Mouse (Mus musculus) midbrain, embryonic 12.5 days (tissue): ENCODE results near the gene Cnnm4. TPM values are rescaled to one million over a fixed set of nuclear protein-coding genes. Genes with fewer than 3 reads are reported as not detected.

ENCODE experiments used
- ATAC-seq: fragments of 200-750 bp; cut with Nextera tagmentation; 2 replicates; pipeline ENCODE4 v1.8.0; 2017; ENCODE audit warnings: low read depth, moderate TSS enrichment, moderate library complexity; ENCODE audit not compliant: low FRiP score
- H3K27ac ChIP-seq: fragments of 300-500 bp; sonication (generic); replicated peaks from 2 replicates; pipeline ENCODE4 v1.5.1; 2016; ENCODE audit warnings: mild to moderate bottlenecking
- H3K27me3 ChIP-seq: fragments of 300-500 bp; sonication (generic); 2 replicates; pipeline ENCODE4 v1.6.1; 2016; ENCODE audit warnings: mild to moderate bottlenecking
- H3K36me3 ChIP-seq: fragments of 300-500 bp; sonication (generic); 2 replicates; pipeline ENCODE4 v1.6.1; 2016
- H3K4me1 ChIP-seq: fragments of 300-500 bp; sonication (generic); 2 replicates; pipeline ENCODE4 v1.6.1; 2016
- H3K4me2 ChIP-seq: fragments of 300-500 bp; sonication (generic); replicated peaks from 2 replicates; pipeline ENCODE4 v1.6.1; 2016; ENCODE audit warnings: mild to moderate bottlenecking, moderate library complexity
- H3K4me3 ChIP-seq: fragments of 300-500 bp; sonication (generic); 2 replicates; pipeline ENCODE4 v1.5.1; 2016; ENCODE audit warnings: mild to moderate bottlenecking
- H3K9ac ChIP-seq: fragments of 300-500 bp; sonication (generic); replicated peaks from 2 replicates; pipeline ENCODE4 v1.6.1; 2016; ENCODE audit warnings: mild to moderate bottlenecking, moderate library complexity
- H3K9me3 ChIP-seq: fragments of 300-500 bp; sonication (generic); 2 replicates; pipeline ENCODE4 v1.6.1; 2016; ENCODE audit warnings: mild to moderate bottlenecking
- WGBS: fragments of 180-500 bp; shearing (Covaris S2); methylation state at CpG from one replicate; pipeline ENCODE4 v1.1.7; 2016; 5-methylcytosine and 5-hydroxymethylcytosine counted together
- polyA plus RNA-seq: library from polyadenylated mRNA; unstranded; fragments of >200 nt; fragmentation: Nextera tagmentation; extraction: Ambion mirVana; gene quantifications from 2 replicates; pipeline ENCODE4 v1.2.1, GENCODE M21; 2016

Gene Cnnm4
- polyA plus RNA-seq, 1 experiment from 2014 or later = 10.2 TPM

DNA sequence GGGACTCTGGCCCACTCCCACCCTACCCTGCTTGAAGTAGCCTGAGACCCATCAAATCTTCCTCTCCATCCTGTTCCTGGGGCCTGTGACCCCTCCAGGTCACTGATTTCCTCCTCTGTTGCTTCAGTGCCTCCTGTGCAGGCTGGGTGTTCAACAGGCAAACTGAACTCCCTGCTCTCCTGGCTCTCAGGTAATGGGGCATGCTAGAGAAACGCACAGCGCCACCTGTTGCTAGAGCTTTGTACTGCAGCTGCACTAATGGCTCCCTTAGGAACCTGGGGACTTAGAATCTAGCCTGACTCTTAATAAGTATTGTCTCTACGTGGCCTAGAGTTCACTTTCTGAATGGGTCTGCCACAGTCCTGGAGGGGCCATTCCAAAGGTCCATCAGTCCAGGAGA lies 29.8 kb downstream of the Cnnm4 start:
- Histone ChIP-seq H3K27ac (no peak overlapping the region), H3K9me3 (no peaks in the 10 kb centered on the region), H3K9ac (no peak overlapping the region), H3K4me3 (no peak overlapping the region), H3K36me3 (peaks cover 17% of the 10 kb centered on the region; the same call in 1 of the 2 replicates), H3K27me3 (no peaks in the 10 kb centered on the region), H3K4me2 (no peak overlapping the region), H3K4me1 (no peaks in the 10 kb centered on the region)
- no peak for ATAC-seq
- WGBS = 1% methylated on average over 3 of the region's 3 CpGs

DNA sequence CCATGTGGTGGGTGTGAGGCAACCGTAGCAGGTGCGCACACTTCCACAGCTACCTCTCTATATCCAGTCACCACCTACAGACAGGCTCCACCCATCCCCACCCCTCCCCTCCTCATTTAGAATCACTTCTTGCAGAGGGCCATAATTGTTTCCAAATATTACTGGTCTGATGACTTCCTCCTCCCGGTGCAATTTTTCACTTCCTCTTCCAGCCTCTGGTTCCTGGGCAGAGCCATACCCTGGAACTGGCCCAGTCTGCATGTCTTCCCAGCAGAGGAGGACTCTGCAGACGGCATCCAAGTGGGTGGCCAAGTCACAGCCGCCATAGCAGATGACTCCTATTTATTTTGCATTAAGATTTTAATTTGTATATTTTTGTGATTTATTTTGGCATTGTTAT lies 36.8 kb downstream of the Cnnm4 start:
- Histone ChIP-seq H3K27ac (no peak overlapping the region), H3K4me3 (no peak overlapping the region)
- WGBS = 90% methylated on average over 5 of the region's 5 CpGs

DNA sequence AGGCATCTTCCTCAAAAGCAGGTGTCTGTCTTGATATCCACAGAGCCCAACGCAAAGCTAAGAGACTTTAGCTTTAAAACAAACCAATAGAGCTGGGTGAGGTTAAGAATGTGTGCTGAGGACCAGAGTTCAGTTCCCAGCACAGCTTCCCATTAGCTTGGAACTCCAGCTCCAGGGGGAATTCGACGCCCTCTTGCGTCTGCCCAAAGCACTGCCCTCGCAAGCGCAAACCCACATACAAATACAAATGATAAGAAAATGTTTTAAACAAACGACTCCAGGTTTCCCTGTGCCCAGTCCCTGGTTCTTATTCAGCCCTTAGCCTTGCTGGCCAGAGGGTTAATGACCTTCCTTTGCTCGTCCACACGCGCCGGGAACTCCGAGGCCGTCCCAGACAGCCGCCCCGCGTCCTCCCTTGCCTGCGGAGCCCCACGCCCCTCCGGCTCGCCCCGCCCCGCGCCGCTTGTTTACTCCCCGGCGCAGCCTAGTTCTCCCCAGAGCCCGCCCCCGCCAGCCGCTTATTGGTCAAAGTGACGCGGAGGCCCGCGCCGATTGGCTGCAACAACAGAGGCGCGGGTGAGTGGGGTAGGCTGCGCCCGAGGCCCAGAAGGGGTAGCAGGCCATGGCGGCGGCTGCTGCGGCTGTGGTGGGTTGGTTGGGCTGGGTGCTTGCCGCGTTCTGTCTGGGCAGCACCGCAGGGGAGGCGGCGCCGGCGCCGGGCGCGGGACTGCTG lies 40.0 kb downstream of the Cnnm4 start, which contains the start of gene Cnnm3:
TSS of gene Cnnm3 (plus strand) at position 579 of the 733 bp plus-strand sequence.
- Histone ChIP-seq H3K27ac (peak within 1 kb of the TSS; percentile 99), H3K9ac (peak within 1 kb of the TSS; percentile 92), H3K4me3 (peak within 1 kb of the TSS; percentile 96), H3K9me3 (peaks cover 3% of the 10 kb centered on the region; the same call in 1 of the 2 replicates), H3K4me2 (peak within 1 kb of the TSS; percentile 92), H3K4me1 (peaks cover 33% of the 10 kb centered on the region), H3K36me3 (peaks cover 15% of the 10 kb centered on the region), H3K27me3 (no peaks in the 10 kb centered on the region)
- 2% methylated on average over 50 of the region's 51 CpGs for WGBS
- ATAC-seq = peak; percentile 98

More for the DNA sequence above, 36.8 kb downstream of the Cnnm4 start:
- Histone ChIP-seq H3K27me3 (no peaks in the 10 kb centered on the region), H3K9ac (no peak overlapping the region), H3K4me2 (no peak overlapping the region), H3K36me3 (peaks cover 13% of the 10 kb centered on the region; the same call in 1 of the 2 replicates), H3K4me1 (peaks cover 6% of the 10 kb centered on the region), H3K9me3 (peaks cover 3% of the 10 kb centered on the region; the same call in 1 of the 2 replicates)
- ATAC-seq = no peak

DNA sequence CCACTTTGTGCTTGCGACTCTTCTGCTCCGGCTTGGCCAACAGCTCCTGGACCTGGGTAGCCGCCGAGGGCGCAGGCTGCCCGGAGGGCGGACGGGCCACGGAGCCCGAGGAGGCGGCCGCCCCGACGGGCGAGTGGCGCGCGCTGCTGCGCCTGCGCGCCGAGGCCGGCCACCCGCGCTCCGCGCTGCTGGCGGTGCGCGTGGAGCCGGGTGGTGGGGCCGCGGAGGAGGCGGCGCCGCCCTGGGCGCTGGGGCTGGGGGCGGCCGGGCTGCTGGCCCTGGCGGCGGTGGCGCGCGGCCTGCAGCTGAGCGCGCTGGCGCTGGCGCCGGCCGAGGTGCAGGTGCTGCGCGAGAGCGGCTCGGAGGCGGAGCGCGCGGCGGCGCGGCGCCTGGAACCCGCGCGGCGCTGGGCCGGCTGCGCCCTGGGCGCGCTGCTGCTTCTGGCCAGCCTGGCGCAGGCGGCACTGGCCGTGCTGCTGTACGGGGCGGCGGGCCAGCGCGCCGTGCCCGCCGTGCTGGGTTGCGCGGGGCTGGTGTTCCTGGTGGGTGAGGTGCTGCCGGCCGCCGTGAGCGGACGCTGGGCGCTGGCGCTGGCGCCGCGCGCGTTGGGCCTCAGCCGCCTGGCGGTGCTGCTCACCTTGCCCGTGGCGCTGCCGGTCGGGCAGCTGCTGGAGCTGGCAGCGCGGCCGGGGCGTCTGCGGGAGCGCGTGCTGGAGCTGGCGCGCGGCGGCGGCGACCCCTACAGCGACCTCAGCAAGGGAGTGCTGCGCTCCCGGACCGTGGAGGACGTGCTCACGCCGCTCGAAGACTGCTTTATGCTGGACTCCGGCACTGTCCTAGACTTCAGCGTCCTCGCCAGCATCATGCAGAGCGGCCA lies 40.9 kb downstream of the Cnnm4 start:
- WGBS = under 1% methylated on average over 70 of the region's 126 CpGs
- ATAC-seq = peak; percentile 75
- Histone ChIP-seq H3K9ac (peak overlapping the region; percentile 92), H3K27ac (peak overlapping the region; percentile 99), H3K27me3 (no peaks in the 10 kb centered on the region), H3K36me3 (peaks cover 17% of the 10 kb centered on the region), H3K4me3 (peak overlapping the region; percentile 96), H3K4me1 (peaks cover 33% of the 10 kb centered on the region), H3K4me2 (peak overlapping the region; percentile 92), H3K9me3 (peaks cover 3% of the 10 kb centered on the region; the same call in 1 of the 2 replicates)

DNA sequence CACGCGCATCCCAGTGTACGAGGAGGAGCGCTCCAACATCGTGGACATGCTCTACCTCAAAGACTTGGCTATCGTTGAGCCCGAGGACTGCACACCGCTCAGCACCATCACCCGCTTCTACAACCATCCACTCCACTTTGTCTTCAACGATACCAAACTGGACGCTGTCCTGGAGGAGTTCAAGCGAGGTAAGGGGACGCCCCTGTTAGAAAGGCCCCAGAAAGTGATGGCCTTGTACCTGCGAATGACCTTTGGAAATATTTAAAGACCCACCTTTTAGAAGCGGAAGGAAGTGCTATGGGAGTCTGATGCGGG lies 41.5 kb downstream of the Cnnm4 start:
- 2% methylated on average over 16 of the region's 16 CpGs for WGBS
- H3K36me3 ChIP-seq = peaks cover 16% of the 10 kb centered on the region; the same call in 1 of the 2 replicates

DNA sequence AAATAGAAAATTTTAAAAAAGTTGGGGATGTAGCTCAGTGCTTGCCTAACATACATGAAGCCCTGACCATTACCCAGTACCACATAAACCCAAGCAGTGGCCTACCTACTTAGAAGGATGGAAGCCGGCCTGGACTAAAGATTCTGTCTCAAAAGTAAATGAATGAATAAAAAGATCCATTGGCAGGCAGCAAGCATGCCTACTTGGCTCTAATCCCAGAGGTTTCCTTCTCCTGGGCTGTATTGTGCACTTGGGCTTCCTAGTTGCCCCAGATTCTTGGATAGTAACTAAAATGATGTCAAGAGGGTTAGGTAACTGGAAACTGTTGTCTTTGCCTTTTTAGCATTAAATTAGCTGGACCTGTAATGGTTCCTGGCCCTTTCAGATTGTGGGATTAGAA lies 41.9 kb downstream of the Cnnm4 start:
- no peak for ATAC-seq
- H3K36me3 ChIP-seq = peaks cover 16% of the 10 kb centered on the region; the same call in 1 of the 2 replicates
- H3K4me3 ChIP-seq = peak overlapping the region; percentile 96
- 0% methylated on average over 1 of the region's 1 CpGs for WGBS
- peaks cover 33% of the 10 kb centered on the region for H3K4me1 ChIP-seq
- H3K4me2 ChIP-seq = peak overlapping the region; percentile 92
- H3K9me3 ChIP-seq = peaks cover 3% of the 10 kb centered on the region; the same call in 1 of the 2 replicates
- H3K9ac ChIP-seq = peak overlapping the region; percentile 92; the same call in 1 of the 2 replicates
- H3K27ac ChIP-seq = 0 out of 2 replicates have a peak overlapping the region, but pooled peaks have one; percentile 99
- no peaks in the 10 kb centered on the region for H3K27me3 ChIP-seq

More for the DNA sequence above, 41.5 kb downstream of the Cnnm4 start:
- H3K4me3 ChIP-seq = peak overlapping the region; percentile 96
- H3K4me1 ChIP-seq = peaks cover 33% of the 10 kb centered on the region
- peaks cover 3% of the 10 kb centered on the region; the same call in 1 of the 2 replicates for H3K9me3 ChIP-seq
- H3K27ac ChIP-seq = peak overlapping the region; percentile 99
- ATAC-seq = no peak
- H3K4me2 ChIP-seq = peak overlapping the region; percentile 92
- no peaks in the 10 kb centered on the region for H3K27me3 ChIP-seq
- H3K9ac ChIP-seq = peak overlapping the region; percentile 92

DNA sequence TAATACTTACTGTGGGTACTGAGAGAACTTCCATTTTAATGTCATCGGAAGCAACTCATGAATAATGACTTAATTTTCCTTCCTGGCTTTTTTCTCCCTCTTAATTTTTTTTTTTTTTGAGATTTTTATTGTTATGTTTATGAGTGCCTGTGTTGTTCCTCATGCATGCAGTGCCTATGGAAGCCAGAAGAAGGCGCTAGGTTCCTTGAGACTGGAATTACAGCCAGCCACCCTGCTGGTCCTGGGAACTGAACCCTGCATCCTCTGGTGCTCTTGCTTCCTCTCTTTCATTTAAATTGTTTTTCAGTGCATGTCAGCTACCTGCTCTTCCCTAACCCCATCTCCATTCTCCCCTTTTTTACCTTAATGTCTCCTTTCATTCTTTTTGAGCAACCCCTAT lies 42.3 kb downstream of the Cnnm4 start:
- Histone ChIP-seq H3K9ac (peak overlapping the region; percentile 92; the same call in 1 of the 2 replicates), H3K4me2 (peak overlapping the region; percentile 92), H3K27ac (no peak overlapping the region), H3K4me1 (peaks cover 33% of the 10 kb centered on the region), H3K9me3 (peaks cover 3% of the 10 kb centered on the region; the same call in 1 of the 2 replicates), H3K36me3 (peaks cover 18% of the 10 kb centered on the region), H3K4me3 (peak overlapping the region; percentile 96), H3K27me3 (no peaks in the 10 kb centered on the region)
- ATAC-seq = no peak
- 38% methylated on average over 2 of the region's 2 CpGs for WGBS

DNA sequence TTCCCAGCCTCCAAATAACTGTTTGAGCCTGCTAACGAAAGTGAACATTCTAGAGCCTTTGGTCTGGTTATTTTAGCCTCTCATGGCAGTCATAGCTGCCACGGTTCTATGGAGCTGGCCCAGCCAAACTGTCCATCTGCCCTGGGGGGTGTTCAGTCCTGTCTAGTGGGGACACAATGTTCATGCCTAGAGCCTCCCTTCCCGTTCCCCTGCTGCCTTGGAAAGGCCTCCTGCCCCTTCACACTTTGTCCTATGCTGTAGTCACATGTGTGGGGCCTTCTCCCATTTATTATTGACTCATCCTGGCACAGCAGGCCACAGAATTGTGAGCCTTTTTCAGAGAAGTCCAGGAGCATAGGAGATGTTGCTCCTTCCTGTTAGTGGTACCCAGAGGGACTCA lies 46.8 kb downstream of the Cnnm4 start:
- Histone ChIP-seq H3K4me1 (peaks cover 28% of the 10 kb centered on the region), H3K9ac (no peak overlapping the region), H3K36me3 (peaks cover 61% of the 10 kb centered on the region), H3K9me3 (no peaks in the 10 kb centered on the region), H3K4me3 (no peak overlapping the region), H3K4me2 (no peak overlapping the region), H3K27ac (no peak overlapping the region), H3K27me3 (no peaks in the 10 kb centered on the region)
- ATAC-seq = no peak
- 89% methylated on average over 3 of the region's 3 CpGs for WGBS

DNA sequence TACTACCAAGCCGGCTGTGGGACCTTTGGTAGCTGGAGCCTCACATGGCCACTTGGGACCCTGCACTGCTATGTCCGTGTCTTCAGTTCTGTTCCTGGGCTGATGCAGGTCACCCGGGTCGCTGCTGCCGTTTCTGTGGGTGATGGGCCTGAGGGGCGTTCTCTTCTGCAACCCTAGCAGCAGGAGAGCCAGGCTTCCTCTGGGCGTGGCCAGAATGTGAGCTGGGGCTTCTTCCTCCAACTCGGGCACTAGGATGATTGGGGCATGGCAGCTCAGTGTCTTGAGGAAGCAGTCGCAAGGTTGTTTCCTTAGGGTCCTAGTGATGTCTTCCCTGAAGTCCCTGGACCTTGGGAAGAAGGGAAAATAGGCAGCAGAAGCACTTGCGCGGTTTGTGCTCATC lies 48.2 kb downstream of the Cnnm4 start:
- ATAC-seq = no peak
- H3K36me3 ChIP-seq = peaks cover 75% of the 10 kb centered on the region
- 89% methylated on average over 11 of the region's 11 CpGs for WGBS

DNA sequence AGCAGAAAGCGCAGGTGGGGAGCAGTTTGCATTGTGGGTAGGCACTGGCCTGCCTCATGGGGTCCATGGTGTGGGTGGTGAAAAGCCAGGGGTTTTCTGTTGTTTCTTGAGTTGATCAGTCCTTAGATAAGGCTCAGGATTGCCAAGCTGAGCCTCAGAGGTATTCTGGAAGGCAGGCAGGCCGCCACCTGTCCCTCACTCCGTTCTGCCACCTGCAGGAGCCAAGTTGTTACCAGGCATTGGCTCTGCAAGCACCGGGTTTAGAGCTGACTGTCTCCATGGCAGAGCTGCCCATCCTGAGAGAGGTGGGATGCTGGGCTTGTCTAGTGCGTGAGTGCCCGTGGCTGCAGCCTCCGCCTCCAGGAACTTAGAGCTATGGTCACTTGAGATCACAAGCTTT lies 50.8 kb downstream of the Cnnm4 start:
- no peaks in the 10 kb centered on the region for H3K9me3 ChIP-seq
- H3K4me2 ChIP-seq = no peak overlapping the region
- H3K4me1 ChIP-seq = no peaks in the 10 kb centered on the region
- no peak overlapping the region for H3K4me3 ChIP-seq
- no peak overlapping the region for H3K9ac ChIP-seq
- no peaks in the 10 kb centered on the region for H3K27me3 ChIP-seq
- no peak overlapping the region for H3K27ac ChIP-seq
- H3K36me3 ChIP-seq = peaks cover 86% of the 10 kb centered on the region
- 95% methylated on average over 7 of the region's 7 CpGs for WGBS
- no peak for ATAC-seq

More for the DNA sequence above, 48.2 kb downstream of the Cnnm4 start:
- Histone ChIP-seq H3K9me3 (no peaks in the 10 kb centered on the region), H3K9ac (no peak overlapping the region), H3K4me3 (no peak overlapping the region), H3K27me3 (no peaks in the 10 kb centered on the region), H3K4me2 (no peak overlapping the region), H3K27ac (no peak overlapping the region), H3K4me1 (peaks cover 14% of the 10 kb centered on the region)

DNA sequence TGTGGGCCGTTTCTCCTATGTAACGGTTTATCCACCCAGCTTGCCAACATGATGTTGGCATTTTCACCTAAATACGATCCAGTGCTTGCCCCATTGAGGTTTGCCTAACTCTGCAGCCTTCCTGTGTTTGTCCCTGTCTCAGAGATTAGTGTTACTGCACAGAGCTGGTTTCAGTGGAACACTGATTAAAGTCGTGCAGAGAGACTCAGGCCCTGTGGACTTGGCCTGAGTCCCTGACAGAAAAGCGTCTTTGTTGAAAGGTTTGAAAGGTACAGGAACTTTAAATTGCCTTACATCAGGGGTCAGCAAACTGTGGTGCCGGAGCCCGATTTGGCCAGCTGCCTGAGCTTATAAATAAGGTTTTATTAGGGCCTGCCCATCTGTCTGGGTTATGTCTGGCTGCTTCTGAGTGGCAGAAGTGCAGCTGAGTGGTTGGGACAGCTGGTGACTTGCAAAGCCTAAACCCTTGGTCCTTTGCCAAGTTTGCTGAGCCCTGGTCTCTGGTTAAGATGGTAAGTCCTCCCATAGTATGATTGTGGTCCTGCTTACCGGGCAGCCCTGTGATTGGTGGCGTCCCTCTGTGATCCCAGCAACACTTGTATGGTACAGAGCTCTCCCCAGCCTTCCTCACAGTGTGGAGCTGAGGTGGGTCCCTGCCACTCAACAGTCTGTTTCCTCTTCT lies 52.1 kb downstream of the Cnnm4 start:
- Histone ChIP-seq H3K4me3 (no peak overlapping the region), H3K27ac (peak overlapping the region; percentile 20; the same call in 1 of the 2 replicates), H3K9ac (0 out of 2 replicates have a peak overlapping the region, but pooled peaks have one; percentile 31), H3K36me3 (peaks cover 83% of the 10 kb centered on the region), H3K4me1 (peaks cover 9% of the 10 kb centered on the region; the same call in 1 of the 2 replicates), H3K27me3 (no peaks in the 10 kb centered on the region), H3K4me2 (no peak overlapping the region), H3K9me3 (no peaks in the 10 kb centered on the region)
- ATAC-seq = 0 out of 2 replicates have a peak, but pooled peaks have one; percentile 53
- 80% methylated on average over 9 of the region's 9 CpGs for WGBS
